Mouse (Mus musculus) olfactory bulb, adult 2 months (tissue): ENCODE measurements around the gene Tlk1.

Source experiments
- CTCF ChIP-seq: fragments of 200-500 bp; IDR thresholded peaks from 2 replicates; pipeline ENCODE4 v1.5.1; 2012; ENCODE audit warnings: low read depth, mild to moderate bottlenecking, low read length, moderate library complexity; ENCODE audit not compliant: insufficient read depth
- POLR2A ChIP-seq: fragments of 200-500 bp; IDR thresholded peaks from 2 replicates; pipeline ENCODE4 v1.6.1; 2012; ENCODE audit warnings: mild to moderate bottlenecking, low read depth, low read length, moderate library complexity; ENCODE audit not compliant: insufficient read depth

GRCm38 (mm10) chr2:70871466-70872022, 46.0 kb upstream of the Tlk1 start:
- TF ChIP-seq POLR2A (no peak), CTCF (no peak)
